ENCODE assay signal across 24 mouse cellular contexts in the genomic region with DNA sequence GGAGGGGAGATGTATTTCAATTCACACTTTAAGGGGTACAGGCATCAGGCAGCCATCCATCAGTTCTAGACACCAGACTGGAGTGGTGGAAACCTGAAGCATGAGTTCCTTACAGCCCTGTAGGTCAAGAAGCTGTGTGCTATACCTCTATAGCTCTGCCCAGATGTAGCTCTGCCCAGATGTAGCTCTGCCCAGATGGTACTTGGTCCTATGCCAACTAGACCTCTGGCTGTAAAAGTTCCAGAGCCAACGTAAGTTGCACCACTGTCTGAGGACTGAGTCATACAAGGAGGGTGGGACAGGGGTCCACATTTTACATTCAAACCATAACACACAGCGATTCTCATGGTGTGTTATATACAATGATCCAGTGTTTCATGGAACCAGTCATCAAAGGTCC. TPM values are rescaled to one million over a fixed set of nuclear protein-coding genes. Genes with fewer than 3 reads are reported as not detected.
"Had no signal": no experiment of that assay in that cellular context is flagged by ENCODE, and none has a peak within 500 bp of the region (broad histone marks: within the 10 kb centered on the region; RNA-seq: fewer than 3 reads in every experiment).

No protein-coding gene starts in this region.

- ATAC-seq: liver, embryonic 12.5 days; midbrain, embryonic 13.5 days; midbrain, embryonic 16.5 days had no signal

- H3K4me2 ChIP-seq: liver, embryonic 12.5 days; liver, embryonic 15.5 days; lung, embryonic 15.5 days; midbrain, embryonic 13.5 days; stomach, embryonic 15.5 days had no signal

- H3K9me3 ChIP-seq: limb, embryonic 13.5 days; liver, embryonic 12.5 days; liver, embryonic 15.5 days; lung, embryonic 15.5 days; megakaryocyte, embryonic 14.5 days; midbrain, embryonic 10.5 days; midbrain, embryonic 13.5 days; stomach, embryonic 15.5 days had no signal

- H3K9ac ChIP-seq: liver, embryonic 12.5 days; liver, embryonic 15.5 days; lung, embryonic 15.5 days; midbrain, embryonic 13.5 days; stomach, embryonic 15.5 days had no signal

- H3K27ac ChIP-seq: kidney, postnatal 0 days; left cerebral cortex, adult 2 months; limb, embryonic 13.5 days; liver, embryonic 12.5 days; liver, embryonic 15.5 days; lung, embryonic 15.5 days; midbrain, embryonic 10.5 days; midbrain, embryonic 13.5 days; stomach, embryonic 15.5 days had no signal

- H3K36me3 ChIP-seq: limb, embryonic 13.5 days; liver, embryonic 12.5 days; liver, embryonic 15.5 days; lung, embryonic 15.5 days; midbrain, embryonic 10.5 days; midbrain, embryonic 13.5 days; stomach, embryonic 15.5 days had no signal

- H3K4me3 ChIP-seq: left cerebral cortex, adult 2 months; liver, embryonic 12.5 days; liver, embryonic 15.5 days; lung, embryonic 15.5 days; megakaryocyte, embryonic 14.5 days; midbrain, embryonic 10.5 days; midbrain, embryonic 13.5 days; myocyte; stomach, embryonic 15.5 days had no signal

- H3K4me1 ChIP-seq: liver, embryonic 12.5 days; midbrain, embryonic 13.5 days had no signal

- DNase-seq: kidney, adult 2 months; kidney, postnatal 25 days; layer of hippocampus, postnatal 36 days; liver; lung, adult 18-20 months; lung, postnatal 10 days; lung, postnatal 36 days; right cerebral cortex, adult 18-20 months; right cerebral cortex, postnatal 14 days; right cerebral cortex, postnatal 4 days; thymus, postnatal 36 days had no signal

- H3K27me3 ChIP-seq: limb, embryonic 13.5 days; lung, embryonic 15.5 days; midbrain, embryonic 13.5 days; stomach, embryonic 15.5 days had no signal

RNA-seq across cellular contexts. Expression of a gene that starts 28.3 kb away (rescaled TPM):
- total RNA-seq: monocyte, adult 5-6 weeks had no signal
